Mouse (Mus musculus) erythroblast, adult 5-6 weeks (primary cell): ENCODE results near the gene Ces2f. TPM values are rescaled to one million over a fixed set of nuclear protein-coding genes. Genes with fewer than 3 reads are reported as not detected.
"Not testable (repeated sequence)": the region's sequence is repeated elsewhere in the genome, so short reads cannot be mapped to it uniquely, and the experiment has no call there.

Experiments
- ATAC-seq: replicated peaks from 2 replicates; pipeline ENCODE4 v1.8.0; 2016; ENCODE audit warnings: moderate number of reproducible peaks, mild to moderate bottlenecking, moderate TSS enrichment, inconsistent platforms; ENCODE audit not compliant: poor library complexity, low FRiP score, severe bottlenecking
- total RNA-seq, 2 experiments: library from RNA; stranded (forward) in 1 of 2; stranded (reverse) in 1 of 2; fragments of 150-400 nt in 1 of 2; fragments of 200-764, 138-1000 nt in 1 of 2; gene quantifications; 2 replicates each; pipeline versions ENCODE4 v1.2.3 to v1.2.4; 2015 to 2017; ENCODE audit warnings: low replicate concordance in 2 of 2

The Ces2f gene
- total RNA-seq (2015; ENCODE audit: low replicate concordance) = not detected in 2 replicates
- not detected in 2 replicates for total RNA-seq (2017; ENCODE audit: low replicate concordance)

DNA sequence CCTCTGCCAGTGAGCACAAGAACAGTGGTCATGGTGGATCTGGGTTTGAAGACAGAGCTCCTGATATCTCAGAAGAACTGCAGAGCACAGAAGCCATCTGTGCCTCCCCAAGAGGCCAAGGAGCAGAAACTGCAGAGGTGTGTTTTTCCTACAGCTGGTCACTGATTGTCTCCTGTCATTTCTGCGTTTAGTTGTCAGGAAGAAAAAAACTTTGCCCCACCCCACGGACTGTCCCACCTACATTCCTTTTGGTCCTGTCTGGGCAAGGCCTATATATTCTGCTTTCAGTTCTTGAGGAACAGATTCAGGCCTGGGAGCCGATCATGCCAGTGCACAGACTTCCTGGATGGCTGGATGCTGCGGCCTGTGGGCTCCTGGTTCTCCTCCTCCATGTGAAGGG, at the start of gene Ces2f:
Ces2f (plus strand) TSS at position 301 of the 400 bp plus-strand sequence.
- no peak; the same call in 1 of the 2 replicates for ATAC-seq

DNA sequence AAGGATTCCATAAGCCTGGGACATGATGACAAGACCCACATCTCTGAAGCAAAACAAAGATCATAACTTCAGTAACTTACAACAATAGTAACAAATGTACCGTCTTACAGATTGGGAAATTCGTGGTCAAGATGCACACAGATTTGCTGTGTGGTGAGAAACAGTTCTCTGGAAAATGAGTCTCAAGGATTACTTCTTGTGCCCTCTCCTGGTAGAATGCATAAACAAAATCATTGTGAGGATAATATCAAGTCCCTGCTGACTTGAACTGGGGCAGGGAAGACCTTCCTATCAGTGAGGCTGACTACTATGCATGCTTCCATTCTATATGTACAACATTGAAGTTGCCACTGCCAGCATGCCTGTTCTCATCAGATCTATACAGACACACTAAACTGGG, 45.4 kb upstream of the Ces2f start:
- ATAC-seq = no peak

DNA sequence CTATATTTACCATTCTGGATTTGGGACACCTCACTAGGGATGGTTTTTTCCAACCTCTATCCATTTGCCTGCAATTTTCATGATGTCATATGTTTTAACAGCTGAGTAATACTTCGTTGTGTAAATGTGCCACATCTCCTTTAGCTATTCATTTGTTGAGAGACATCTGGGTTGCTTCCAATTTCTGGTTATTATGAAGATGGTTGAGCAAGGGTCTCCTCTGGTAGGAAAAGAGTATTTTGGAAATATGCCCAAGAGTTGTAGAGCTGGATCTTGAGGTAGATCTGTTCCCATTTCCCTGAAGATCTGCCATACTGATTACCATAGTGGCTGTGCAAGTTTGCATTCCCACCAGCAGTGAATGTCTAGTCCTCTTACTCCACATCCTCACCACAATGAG, 40.0 kb upstream of the Ces2f start:
- no peak for ATAC-seq

DNA sequence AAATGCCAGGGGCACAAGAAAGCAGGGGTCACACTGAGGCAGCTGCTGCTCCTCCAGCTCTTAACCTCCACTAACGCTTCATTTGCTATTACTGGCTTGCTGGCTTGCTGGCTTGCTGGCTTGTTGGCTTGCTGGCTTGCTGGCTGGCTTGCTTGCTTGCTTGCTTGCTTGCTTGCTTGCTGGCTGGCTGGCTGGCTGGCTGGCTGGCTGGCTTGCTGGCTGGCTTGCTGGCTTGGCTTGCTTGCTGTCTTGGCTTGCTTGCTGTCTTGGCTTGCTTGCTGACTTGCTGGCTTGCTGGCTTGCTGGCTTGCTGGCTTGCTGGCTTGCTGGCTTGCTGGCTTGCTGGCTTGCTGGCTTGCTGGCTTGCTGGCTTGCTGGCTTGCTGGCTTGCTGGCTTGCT, 38.1 kb upstream of the Ces2f start:
- not testable (repeated sequence) for ATAC-seq

DNA sequence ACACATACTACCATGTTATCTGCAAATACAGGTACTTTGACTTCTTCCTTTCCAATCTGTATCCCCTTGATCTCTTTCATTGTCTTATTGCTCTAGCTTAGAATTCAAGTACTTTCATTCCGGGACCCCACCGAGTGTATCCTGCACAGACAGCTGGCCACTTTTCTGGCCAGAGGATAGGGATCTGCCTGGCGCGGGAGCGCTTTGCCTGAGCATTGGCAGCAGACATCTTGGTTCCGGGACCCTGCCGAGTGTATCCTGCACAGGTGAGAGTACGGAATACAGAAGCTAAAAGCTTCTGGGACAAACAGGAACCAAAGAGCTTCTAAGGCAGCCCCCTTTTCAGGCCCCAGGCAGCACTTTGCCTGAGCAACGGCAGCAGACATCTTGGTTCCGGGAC, 37.5 kb upstream of the Ces2f start:
- not testable (repeated sequence) for ATAC-seq

DNA sequence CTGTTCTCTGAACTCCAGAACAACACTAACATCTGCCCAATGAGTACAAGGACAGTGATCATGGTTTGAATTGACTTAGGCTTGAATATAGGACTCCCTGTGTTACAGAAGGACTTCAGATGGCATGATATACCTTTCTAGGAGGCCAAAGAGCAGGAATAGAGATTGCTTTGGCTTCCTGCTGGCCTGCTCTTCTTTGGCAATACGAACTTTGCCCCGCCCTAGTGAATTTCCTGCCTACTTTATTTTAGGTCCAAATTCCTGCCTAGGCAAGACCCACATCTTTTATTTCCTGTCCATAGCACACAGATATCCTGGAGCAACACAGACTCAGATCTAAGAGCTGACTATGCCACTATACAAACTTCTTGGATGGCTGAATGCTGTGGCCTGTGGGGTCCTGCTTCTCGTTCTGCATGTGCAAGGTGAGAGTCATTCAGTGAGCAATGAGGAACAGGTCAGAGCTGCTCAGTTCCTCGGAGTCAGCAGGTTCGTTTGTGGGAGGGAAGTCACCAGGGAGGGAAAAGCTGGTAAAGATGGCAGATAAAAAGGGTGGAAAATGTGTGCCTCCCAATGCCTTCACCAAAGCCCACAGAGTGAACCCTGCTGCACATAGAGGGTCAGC, 21.1 kb upstream of the Ces2f start, which contains the start of gene Ces2e:
Ces2e (plus strand) TSS at position 289 of the 625 bp plus-strand sequence.
- ATAC-seq = no peak

DNA sequence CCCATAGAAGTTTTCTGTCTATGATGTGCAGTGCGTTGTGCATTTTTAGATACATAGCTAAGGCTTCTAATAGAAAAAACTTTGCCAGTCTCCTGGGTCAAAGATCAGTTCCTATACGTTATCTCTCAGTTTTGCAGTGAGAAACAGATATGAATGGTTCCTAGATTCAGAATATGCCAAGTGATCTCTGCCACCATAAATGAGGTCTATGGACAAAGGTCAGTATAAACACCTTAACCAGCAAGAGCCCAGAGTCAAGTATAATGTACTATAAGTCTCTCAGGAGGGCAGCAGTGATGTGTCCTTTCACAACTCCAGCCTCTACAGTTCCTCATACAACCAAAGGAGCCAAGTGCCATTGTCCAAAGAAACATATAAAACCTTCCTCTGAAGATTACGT, 19.9 kb upstream of the Ces2f start:
- no peak for ATAC-seq

DNA sequence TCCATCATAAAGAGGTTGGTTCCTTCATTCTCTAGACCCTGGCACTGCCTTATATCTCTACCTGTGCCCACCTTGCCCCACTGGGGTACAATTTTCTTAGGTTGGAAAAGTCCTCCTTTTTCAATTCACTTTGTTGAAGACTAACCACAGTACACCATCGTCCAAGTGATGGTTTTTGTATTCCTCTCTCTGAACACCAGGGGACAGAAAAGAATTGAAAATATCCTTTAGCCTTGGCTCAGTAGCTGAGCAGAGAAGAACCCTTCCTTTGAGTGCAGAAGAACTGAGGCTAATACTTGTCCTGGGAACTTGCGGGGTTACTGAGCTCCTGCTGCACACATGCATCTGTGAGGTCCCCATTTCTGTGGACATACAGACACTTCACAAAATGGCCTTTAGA, 2.5 kb upstream of the Ces2f start:
- ATAC-seq = no peak

DNA sequence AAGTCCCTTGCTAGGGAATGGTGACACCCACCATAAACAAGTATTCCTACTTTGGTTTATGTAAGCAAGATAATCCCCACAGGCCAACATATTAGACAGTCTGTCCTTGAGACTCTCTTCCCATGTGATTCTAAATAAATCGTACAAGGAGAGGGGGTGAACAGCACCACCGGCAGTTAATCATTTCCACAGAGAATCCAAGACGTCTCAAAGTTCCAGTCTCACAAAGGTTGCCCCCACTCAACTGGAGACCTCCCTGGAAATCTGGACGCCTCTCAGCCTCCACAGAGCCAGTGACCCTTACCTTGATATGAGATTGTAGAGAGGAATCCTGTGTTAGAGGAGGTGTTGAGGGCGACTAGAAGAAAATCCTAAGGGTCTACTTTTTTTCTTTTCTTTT, 1.9 kb downstream of the Ces2f start:
- ATAC-seq = no peak

DNA sequence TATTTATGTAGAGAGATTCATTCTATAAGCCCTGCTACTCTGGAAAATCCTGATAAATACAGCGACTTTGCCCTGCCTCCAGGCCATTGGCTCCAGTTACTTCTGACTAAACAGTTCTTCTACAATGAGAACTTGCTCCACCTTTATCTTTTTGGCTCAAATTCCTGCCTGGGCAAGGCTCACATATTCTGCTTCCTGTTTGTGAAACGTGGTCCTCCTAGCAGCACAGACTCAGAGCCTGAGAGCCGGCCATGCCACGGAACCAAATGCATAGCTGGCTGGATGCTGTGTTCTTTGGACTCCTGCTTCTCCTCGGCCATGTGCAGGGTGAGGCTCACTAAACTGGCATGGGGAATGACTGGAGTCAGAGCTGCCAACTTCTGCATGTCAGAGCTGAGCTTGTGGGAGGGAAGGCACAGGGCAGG, 14.4 kb downstream of the Ces2f start, which contains the start of gene Ces2g:
Ces2g (plus strand) TSS at position 182 of the 425 bp plus-strand sequence.
- peak; percentile 64 for ATAC-seq

DNA sequence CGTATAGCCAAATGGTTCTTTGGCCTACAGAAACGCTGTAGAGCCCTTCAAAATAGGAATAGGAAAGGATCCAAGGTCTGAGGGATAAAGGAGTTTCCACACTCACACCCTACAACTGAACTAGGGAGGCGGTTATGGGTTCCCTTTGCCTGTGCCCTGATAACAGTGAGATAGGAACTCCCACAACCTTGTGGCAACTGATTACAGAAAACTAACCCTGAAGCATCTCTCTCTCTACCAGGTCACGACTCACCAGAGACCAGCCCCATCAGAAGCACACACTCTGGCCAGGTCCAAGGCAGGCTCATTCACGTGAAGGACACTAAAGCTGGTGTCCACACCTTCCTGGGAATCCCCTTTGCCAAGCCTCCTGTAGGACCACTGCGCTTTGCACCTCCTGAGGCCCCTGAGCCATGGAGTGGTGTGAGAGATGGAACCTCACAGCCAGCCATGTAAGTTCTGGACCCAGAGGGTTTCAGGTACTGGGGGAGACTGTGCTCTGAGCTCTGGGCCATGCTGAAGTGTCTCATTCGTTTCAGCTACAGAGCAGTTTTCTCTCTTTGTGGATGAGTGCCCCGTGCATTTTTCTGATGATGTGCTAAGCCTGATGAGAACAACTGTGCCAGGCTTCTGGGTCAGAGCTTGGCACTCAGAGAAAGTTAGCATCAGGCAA, 15.2 kb downstream of the Ces2f start:
- ATAC-seq = peak; percentile 88

DNA sequence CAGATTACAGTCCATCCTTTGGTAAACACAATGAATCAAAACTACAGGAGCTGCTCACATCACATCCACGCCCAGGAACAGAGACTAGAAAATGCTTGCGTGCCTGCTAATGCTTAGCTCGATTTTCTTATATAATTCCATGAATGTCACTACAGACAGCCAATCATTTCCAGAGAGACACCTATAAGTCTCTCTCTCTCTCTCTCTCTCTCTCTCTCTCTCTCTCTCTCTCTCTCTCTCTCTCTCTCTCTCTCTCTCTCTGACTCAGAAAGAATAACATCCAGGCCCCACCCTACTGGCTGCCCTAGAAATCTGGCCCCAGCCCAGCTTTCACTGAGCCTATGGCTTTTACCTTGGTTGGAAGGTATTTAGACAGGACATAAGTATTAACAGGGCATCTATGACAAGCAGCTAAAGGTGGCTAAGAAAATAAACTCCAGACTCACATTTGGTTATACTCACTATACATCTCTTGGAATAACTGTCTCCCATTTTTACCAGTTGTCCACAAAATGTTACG, 16.3 kb downstream of the Ces2f start:
- 0 out of 2 replicates have a peak, but pooled peaks have one; percentile 31 for ATAC-seq

DNA sequence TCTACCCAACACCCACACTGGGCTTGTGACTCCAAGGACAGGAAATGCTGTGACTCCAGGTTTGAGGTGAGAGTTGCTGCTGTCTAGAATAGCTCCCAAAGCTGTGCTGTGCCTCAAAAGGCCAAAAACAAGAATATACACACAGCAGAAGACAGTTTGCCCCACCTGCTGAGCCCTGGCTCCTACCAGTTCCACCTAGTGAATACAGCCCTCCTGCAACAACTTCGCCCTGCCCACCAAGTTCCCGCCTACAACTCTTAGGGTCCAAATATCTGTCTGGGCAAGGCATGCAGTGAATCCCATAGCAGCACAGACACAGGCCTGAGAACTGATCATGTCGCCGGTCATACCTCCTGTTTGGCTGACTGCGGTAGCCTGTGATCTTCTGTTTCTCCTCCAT, 37.0 kb downstream of the Ces2f start:
- ATAC-seq = no peak

DNA sequence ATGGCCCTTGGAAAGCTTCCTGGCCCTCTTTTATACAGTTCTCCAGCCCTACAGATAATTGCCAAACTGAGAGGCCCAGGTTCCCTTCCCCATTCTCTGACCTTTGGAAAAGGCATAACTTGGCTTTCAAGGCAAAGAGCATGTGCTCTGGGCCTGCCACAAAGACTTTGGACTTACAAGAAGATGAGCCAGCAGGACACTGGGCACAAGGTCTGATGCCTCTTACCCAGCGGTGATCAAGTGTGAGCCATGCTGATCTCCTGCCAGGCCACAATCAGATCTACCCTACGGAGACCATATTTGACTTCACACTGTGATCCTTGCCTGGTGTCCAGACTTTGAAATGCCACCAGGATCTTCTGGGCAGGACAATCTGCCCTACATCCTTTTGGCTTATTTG, 37.8 kb downstream of the Ces2f start:
- no peak for ATAC-seq

DNA sequence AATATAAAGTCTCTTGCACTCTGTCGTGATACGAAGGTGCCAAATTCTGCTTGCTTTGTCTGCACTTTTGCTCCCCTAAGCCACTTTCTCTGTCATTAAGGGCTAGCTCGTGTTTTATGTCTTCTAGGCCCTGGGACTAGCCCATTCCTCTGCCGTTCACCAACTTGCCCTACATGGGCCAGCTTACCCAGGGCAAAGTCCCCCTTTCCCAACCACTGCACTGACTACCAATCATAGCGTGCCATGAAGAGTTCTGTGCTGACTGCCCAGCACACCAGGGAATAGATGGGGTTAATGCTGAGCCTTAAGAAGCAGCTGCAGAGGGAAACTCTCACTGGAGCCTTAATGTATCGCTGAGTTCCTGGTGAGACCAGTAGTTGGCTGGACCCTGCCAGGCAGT, 51.0 kb downstream of the Ces2f start:
- ATAC-seq = no peak

DNA sequence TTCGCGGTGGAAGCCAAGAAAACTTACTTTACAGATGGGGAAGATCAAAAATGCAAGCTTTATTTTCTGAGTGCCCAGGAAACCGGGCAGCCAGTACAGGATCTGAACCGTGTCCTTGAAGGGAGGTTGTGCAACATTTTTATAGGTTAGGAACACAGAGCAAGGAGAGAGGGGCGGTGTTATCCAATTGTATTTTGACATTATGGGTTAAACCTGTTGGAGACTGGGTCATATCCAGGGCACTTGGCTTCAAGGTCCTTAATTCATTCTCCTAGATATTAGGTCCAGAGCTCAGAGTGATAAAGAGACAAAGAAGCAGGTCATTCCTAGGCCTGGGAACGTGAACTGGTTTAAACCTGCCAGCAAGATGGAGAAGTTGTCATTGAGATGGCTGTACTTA, 52.0 kb downstream of the Ces2f start:
- ATAC-seq = no peak

DNA sequence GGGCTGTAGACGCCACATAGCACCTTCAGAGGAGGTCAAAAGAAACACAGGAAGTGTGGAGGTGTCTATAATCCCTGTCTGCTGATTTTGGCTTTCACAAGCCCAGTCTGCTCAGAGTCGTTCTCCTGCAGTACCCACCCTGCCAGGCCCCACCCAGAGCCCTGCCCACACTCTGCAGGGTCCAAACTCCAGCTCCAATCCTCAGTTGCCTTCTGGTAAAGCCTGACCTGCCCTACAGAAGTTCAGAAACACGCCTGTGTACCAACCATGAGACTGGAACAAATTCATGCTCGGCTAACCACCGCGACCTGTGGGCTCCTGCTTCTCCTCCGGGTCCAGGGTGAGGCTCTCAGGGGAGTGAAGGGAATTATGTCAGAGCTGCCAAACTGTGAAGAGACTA, 53.4 kb downstream of the Ces2f start, which contains the start of gene Ces2h:
Ces2h (plus strand) TSS at position 268 of the 400 bp plus-strand sequence.
- no peak for ATAC-seq
